In the genomic region with DNA sequence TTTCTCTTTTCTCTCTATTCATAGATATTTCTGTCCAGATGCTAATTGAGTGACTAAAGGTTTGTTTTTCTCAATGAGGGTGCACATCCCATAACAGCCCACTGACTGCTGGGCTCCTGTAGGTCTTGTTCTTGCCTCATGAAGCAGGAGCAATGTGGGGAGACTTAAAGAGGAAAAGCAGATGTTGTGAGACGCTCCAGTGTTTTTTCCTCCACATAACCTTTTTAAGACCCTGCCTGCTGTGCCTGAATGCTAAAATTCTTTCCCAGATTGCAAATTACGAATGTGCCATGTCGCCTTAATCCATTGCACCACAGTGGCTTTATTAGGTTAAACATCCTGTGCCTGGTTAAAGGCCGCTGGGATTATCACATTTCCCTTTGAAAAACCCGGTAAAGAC, we compare ENCODE assay signal across 25 mouse cellular contexts.
A peak's percentile ranks its signal among the peaks of the same experiment; 100 is the strongest.
DNase-seq lines count a peak whose midpoint lies in the region; ATAC-seq lines count a peak whose summit lies in the region.
"Had no signal": no experiment of that assay in that cellular context is flagged by ENCODE, and none has a peak within 500 bp of the region (broad histone marks: within the 10 kb centered on the region; RNA-seq: fewer than 3 reads in every experiment).

No protein-coding gene starts in this region.

- no peak overlapping the region for H3K27ac ChIP-seq in embryonic facial prominence, embryonic 13.5 days
- H3K27ac ChIP-seq in limb, embryonic 13.5 days: no peak overlapping the region
- H3K27ac ChIP-seq: gastrocnemius, adult 2 months; heart, adult 2 months; heart, embryonic 15.5 days; hindbrain, embryonic 12.5 days; liver, embryonic 13.5 days; lung, embryonic 15.5 days; macrophage; neural tube, embryonic 13.5 days; stomach, postnatal 0 days had no signal

- no peak overlapping the region for H3K9ac ChIP-seq in embryonic facial prominence, embryonic 13.5 days
- H3K9ac ChIP-seq in limb, embryonic 13.5 days: no peak overlapping the region
- H3K9ac ChIP-seq: forebrain, postnatal 0 days; heart, embryonic 15.5 days; hindbrain, embryonic 12.5 days; liver, embryonic 13.5 days; lung, embryonic 15.5 days; neural tube, embryonic 13.5 days had no signal

- intact Hi-C loops in heart, postnatal 10 days (cut with DNase I): no loop called here
- intact Hi-C loops in heart, postnatal 14 days (cut with DNase I): no loop called here

- ATAC-seq in embryonic facial prominence, embryonic 13.5 days (ENCODE audit: insufficient number of reproducible peaks, insufficient read depth, low FRiP score, low TSS enrichment, low read depth): no peak
- ATAC-seq in limb, embryonic 13.5 days (ENCODE audit: low FRiP score, low read depth): no peak
- ATAC-seq: activated CD4-positive, CD25-positive, alpha-beta regulatory T cell, adult 4 months; forebrain, postnatal 0 days; intestine, embryonic 16.5 days had no signal

- WGBS in embryonic facial prominence, embryonic 13.5 days: 6% methylated on average over 5 of the region's 5 CpGs
- WGBS in limb, embryonic 13.5 days: 5% methylated on average over 5 of the region's 5 CpGs

- no peaks in the 10 kb centered on the region for H3K27me3 ChIP-seq in embryonic facial prominence, embryonic 13.5 days
- H3K27me3 ChIP-seq in limb, embryonic 13.5 days: no peaks in the 10 kb centered on the region
- H3K27me3 ChIP-seq: CH12.LX; heart, embryonic 15.5 days; hindbrain, embryonic 12.5 days; liver, embryonic 13.5 days; lung, embryonic 15.5 days; neural tube, embryonic 13.5 days had no signal

- peaks cover 3% of the 10 kb centered on the region; the same call in 1 of the 2 replicates for H3K9me3 ChIP-seq in embryonic facial prominence, embryonic 13.5 days
- no peaks in the 10 kb centered on the region for H3K9me3 ChIP-seq in limb, embryonic 13.5 days
- H3K9me3 ChIP-seq: heart, embryonic 15.5 days; hindbrain, embryonic 12.5 days; liver, embryonic 13.5 days; lung, embryonic 15.5 days; neural tube, embryonic 13.5 days had no signal

- H3K4me2 ChIP-seq in embryonic facial prominence, embryonic 13.5 days: peak overlapping the region; percentile 17
- peak overlapping the region; percentile 37 for H3K4me2 ChIP-seq in limb, embryonic 13.5 days (replicated peaks)
- H3K4me2 ChIP-seq: heart, embryonic 15.5 days; hindbrain, embryonic 12.5 days; liver, embryonic 13.5 days; lung, embryonic 15.5 days; neural tube, embryonic 13.5 days had no signal

- peak; percentile 61 for DNase-seq in heart, adult 11 months
- no peak for DNase-seq in heart, postnatal 10 days
- peak; percentile 54 for DNase-seq in R1 (ENCODE audit: low read depth, low spot score)
- no peak for DNase-seq in urinary bladder, postnatal 36 days (ENCODE audit: low spot score in 2 of 2)
- no peak for DNase-seq in heart, postnatal 14 days
- DNase-seq in right cerebral cortex, adult 2 months (ENCODE audit: low spot score in 2 of 2): no peak
- DNase-seq: adrenal gland, postnatal 14 days; cerebellum, adult 2 months; forebrain, postnatal 0 days; gastrocnemius, adult 2 months; heart, adult 2 months; kidney, postnatal 10 days; liver, embryonic 13.5 days; thymus, postnatal 36 days had no signal

- H3K4me1 ChIP-seq in embryonic facial prominence, embryonic 13.5 days: peaks cover 11% of the 10 kb centered on the region
- peaks cover 16% of the 10 kb centered on the region for H3K4me1 ChIP-seq in limb, embryonic 13.5 days
- H3K4me1 ChIP-seq: heart, embryonic 15.5 days; liver, embryonic 13.5 days; lung, embryonic 15.5 days had no signal

- H3K36me3 ChIP-seq in embryonic facial prominence, embryonic 13.5 days: no peaks in the 10 kb centered on the region
- no peaks in the 10 kb centered on the region for H3K36me3 ChIP-seq in limb, embryonic 13.5 days
- H3K36me3 ChIP-seq: heart, embryonic 15.5 days; hindbrain, embryonic 12.5 days; liver, embryonic 13.5 days; lung, embryonic 15.5 days; neural tube, embryonic 13.5 days had no signal

- H3K4me3 ChIP-seq in embryonic facial prominence, embryonic 13.5 days: no peak overlapping the region
- no peak overlapping the region for H3K4me3 ChIP-seq in limb, embryonic 13.5 days
- H3K4me3 ChIP-seq: heart, adult 2 months; heart, embryonic 15.5 days; hindbrain, embryonic 12.5 days; liver, embryonic 13.5 days; lung, embryonic 15.5 days; neural tube, embryonic 13.5 days had no signal

Comparison
In these comparisons a context has a peak if more than half of its experiments do, and no peak if none do; other contexts are left out.
1. DNase-seq: peak in heart, adult 11 months (single experiment) and R1 (single experiment); none in heart, postnatal 10 days (0 of 2), urinary bladder, postnatal 36 days (0 of 2), heart, postnatal 14 days (0 of 2) and right cerebral cortex, adult 2 months (0 of 2).